ENCODE assay signal across 8 mouse cellular contexts in the genomic region with DNA sequence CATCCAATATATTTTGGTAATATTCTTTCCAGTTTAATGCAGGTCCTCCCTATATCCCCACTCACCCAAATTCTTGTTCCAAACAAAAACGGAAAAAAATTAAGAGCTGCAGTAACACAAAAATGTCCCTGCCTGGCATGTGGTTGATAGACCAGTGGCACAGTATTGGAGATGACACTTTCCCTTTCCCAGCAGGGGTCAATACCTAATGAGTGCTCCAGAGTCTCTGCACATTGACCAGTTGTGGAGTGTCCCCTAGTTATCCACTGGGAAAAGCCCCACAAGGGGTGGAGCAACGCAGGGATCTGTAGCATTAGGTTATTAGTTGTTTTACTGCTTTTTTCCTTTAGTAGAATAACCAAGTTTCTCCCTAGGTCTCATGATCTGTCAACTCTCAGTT. TPM values are rescaled to one million over a fixed set of nuclear protein-coding genes. Genes with fewer than 3 reads are reported as not detected.
DNase-seq lines count a peak whose midpoint lies in the region; ATAC-seq and TF ChIP-seq lines count a peak whose summit lies in the region.

No protein-coding gene starts in this region.

- peaks cover 63% of the 10 kb centered on the region for H3K36me3 ChIP-seq in erythroblast, embryonic 14.5 days (ENCODE audit: control insufficient read depth)
- H3K36me3 ChIP-seq in ES-E14 (ENCODE audit: control insufficient read depth, insufficient read depth, low read length, poor library complexity, severe bottlenecking) (peaks cover 11% of the 10 kb centered on the region), macrophage (ENCODE audit: inconsistent target) (peaks cover 8% of the 10 kb centered on the region; the same call in 1 of the 2 replicates)
- H3K36me3 ChIP-seq in hindbrain, embryonic 10.5 days: peaks cover 54% of the 10 kb centered on the region

- WGBS in hindbrain, embryonic 10.5 days: 45% methylated on average over 2 of the region's 2 CpGs
- WGBS in macrophage (ENCODE audit: missing documents): 37% methylated on average over 2 of the region's 2 CpGs

- peaks cover 16% of the 10 kb centered on the region for H3K4me1 ChIP-seq in erythroblast, embryonic 14.5 days (ENCODE audit: control insufficient read depth)
- H3K4me1 ChIP-seq in ES-E14 (ENCODE audit: control insufficient read depth in 2 of 2, insufficient read depth in 2 of 2, low read length in 2 of 2, poor library complexity in 1 of 2): peaks cover 0 to 2% of the 10 kb centered on the region in 2 experiments; a peak in 1 of 4 replicates
- peaks cover 12% of the 10 kb centered on the region for H3K4me1 ChIP-seq in hindbrain, embryonic 10.5 days (replicated peaks)

- ATAC-seq in erythroblast, adult 5-6 weeks (replicated peaks; ENCODE audit: low FRiP score, poor library complexity, severe bottlenecking): no peak
- no peak for ATAC-seq in activated CD4-positive, CD25-positive, alpha-beta regulatory T cell, adult 4 months

- no peak overlapping the region for H3K9ac ChIP-seq in ES-E14 (ENCODE audit: insufficient read depth, low read depth, low read length, poor library complexity, severe bottlenecking)

- H3K27ac ChIP-seq in ES-E14 (ENCODE audit: insufficient read depth, low read depth, low read length, poor library complexity, severe bottlenecking) (no peak overlapping the region), macrophage (no peak overlapping the region)
- no peak overlapping the region for H3K27ac ChIP-seq in hindbrain, embryonic 10.5 days

- H3K4me3 ChIP-seq in erythroblast, embryonic 14.5 days (replicated peaks): peak overlapping the region; percentile 64
- peak overlapping the region; percentile 26 to 53; a peak in 2 of 4 replicates for H3K4me3 ChIP-seq in ES-E14 (ENCODE audit: insufficient read depth in 1 of 2, low read depth in 1 of 2, low read length in 2 of 2, poor library complexity in 1 of 2, severe bottlenecking in 1 of 2)
- peak overlapping the region; percentile 46 for H3K4me3 ChIP-seq in hindbrain, embryonic 10.5 days
- H3K4me3 ChIP-seq in macrophage (ENCODE audit: inconsistent target): peak overlapping the region; percentile 11; the same call in 1 of the 2 replicates

- in situ Hi-C loops in ES-E14 (cut with MboI; ENCODE audit: low sequenced_read_pairs in 2 of 2, unreplicated experiment in 2 of 2): loop anchor here in 1 of 2 experiments (25.0 kb wide), 1 partner anchor 1056 kb away; a partner anchor contains a TSS

- DNase-seq in ES-E14 (ENCODE audit: low read depth, low spot score): no peak
- no peak for DNase-seq in hindbrain, embryonic 10.5 days (ENCODE audit: low spot score)
- DNase-seq in urinary bladder, postnatal 36 days (ENCODE audit: low spot score in 2 of 2): no peak
- DNase-seq in natural killer cell, adult 2 months (ENCODE audit: low spot score in 2 of 2): no peak

- H3K9me3 ChIP-seq in erythroblast, embryonic 14.5 days (ENCODE audit: control insufficient read depth, low read length): no peaks in the 10 kb centered on the region
- no peaks in the 10 kb centered on the region for H3K9me3 ChIP-seq in ES-E14 (ENCODE audit: control insufficient read depth, insufficient read depth, low read depth, low read length)
- no peaks in the 10 kb centered on the region for H3K9me3 ChIP-seq in hindbrain, embryonic 10.5 days

- H3K27me3 ChIP-seq in erythroblast, embryonic 14.5 days (ENCODE audit: control insufficient read depth): no peaks in the 10 kb centered on the region
- H3K27me3 ChIP-seq in hindbrain, embryonic 10.5 days (ENCODE audit: insufficient read depth, poor library complexity, severe bottlenecking): no peaks in the 10 kb centered on the region

- no peaks in the 10 kb centered on the region for H3K79me2 ChIP-seq in macrophage (ENCODE audit: inconsistent target)

TF ChIP-seq in ES-E14, 5 proteins besides CTCF, POLR2A, EP300 and RAD21:
- TF ChIP-seq ZNF384 (IDR thresholded peaks at IDR 0.05; ENCODE audit: low read depth, low read length): no peak
- TF ChIP-seq MAFK (IDR thresholded peaks at IDR 0.05; ENCODE audit: insufficient read depth, low read depth, low read length): no peak
- no peak for TF ChIP-seq CHD2 (IDR thresholded peaks at IDR 0.05; ENCODE audit: low read depth, low read length)
- no peak for TF ChIP-seq HCFC1 (IDR thresholded peaks at IDR 0.05; ENCODE audit: borderline replicate concordance, insufficient read depth, low read length)
- TF ChIP-seq ZC3H11A (IDR thresholded peaks at IDR 0.05; ENCODE audit: borderline replicate concordance, low read depth, low read length): no peak

RNA-seq across cellular contexts. Expression of a gene that starts 30.6 kb away (rescaled TPM):
- polyA plus RNA-seq in erythroblast, embryonic 14.5 days (2012): 0.59 and 0.63 TPM in 2 replicates
- 34.5 and 49.4 TPM in 2 replicates for total RNA-seq in erythroblast, adult 5-6 weeks (2015; ENCODE audit: low replicate concordance)
- 34.0 and 44.0 TPM in 2 replicates for total RNA-seq in erythroblast, adult 5-6 weeks (2017; ENCODE audit: low replicate concordance)
- 98.8 and 168 TPM in 2 replicates for total RNA-seq in ES-E14 (2012; rRNA removed)
- polyA plus RNA-seq in hindbrain, embryonic 10.5 days (2016; fragmentation: Nextera tagmentation; extraction: Ambion mirVana): 102 and 130 TPM in 2 replicates
- 100 to 1,000 TPM in 1 of 26 experiments, 10 to 100 TPM in 25; 23.0 to 104 (median 65.7) TPM for total RNA-seq in macrophage (2018; cell fraction: chromatin; rRNA removed)
- 10 to 100 TPM; 34.1 to 52.9 (median 43.6) TPM for total RNA-seq in macrophage (2018; cell fraction: cytosol; rRNA removed)
- total RNA-seq in macrophage (2018; cell fraction: nucleus; rRNA removed): 100 to 1,000 TPM in 1 of 26 experiments, 10 to 100 TPM in 25; 24.2 to 122 (median 46.3) TPM
- polyA plus RNA-seq in macrophage (2018): 32.5 to 89.6 TPM (median 63.2 TPM) in 3 replicates
- polyA plus RNA-seq in activated CD4-positive, CD25-positive, alpha-beta regulatory T cell, adult 4 months (2017; shearing (Covaris generic)): 10 to 100 TPM; 73.8 to 82.0 TPM

RNA-seq across cellular contexts. Expression of a gene that starts 30.7 kb away (rescaled TPM):
- polyA plus RNA-seq in erythroblast, embryonic 14.5 days (2012): not detected in 2 replicates
- total RNA-seq in erythroblast, adult 5-6 weeks (2015; ENCODE audit: low replicate concordance): 6.0 and 6.3 TPM in 2 replicates
- 2.3 and 2.5 TPM in 2 replicates for total RNA-seq in erythroblast, adult 5-6 weeks (2017; ENCODE audit: low replicate concordance)
- 11.0 and 16.5 TPM in 2 replicates for total RNA-seq in ES-E14 (2012; rRNA removed)
- 36.1 and 40.9 TPM in 2 replicates for polyA plus RNA-seq in hindbrain, embryonic 10.5 days (2016; fragmentation: Nextera tagmentation; extraction: Ambion mirVana)
- total RNA-seq in macrophage (2018; cell fraction: chromatin; rRNA removed): 10 to 100 TPM in 10 of 26 experiments, 1 to 10 TPM in 16; 2.8 to 15.0 (median 8.4) TPM
- 10 to 100 TPM in 17 of 26 experiments, 1 to 10 TPM in 9; 7.8 to 20.2 (median 10.8) TPM for total RNA-seq in macrophage (2018; cell fraction: cytosol; rRNA removed)
- 10 to 100 TPM in 5 of 26 experiments, 1 to 10 TPM in 21; 3.4 to 16.2 (median 7.6) TPM for total RNA-seq in macrophage (2018; cell fraction: nucleus; rRNA removed)
- polyA plus RNA-seq in macrophage (2018): 9.1 to 21.2 TPM (median 11.6 TPM) in 3 replicates
- polyA plus RNA-seq in activated CD4-positive, CD25-positive, alpha-beta regulatory T cell, adult 4 months (2017; shearing (Covaris generic)): 10 to 100 TPM; 23.2 to 25.3 TPM

RNA-seq across cellular contexts. Expression of a gene that starts 41.5 kb away (rescaled TPM):
- 0.07 and 0.08 TPM in 2 replicates for polyA plus RNA-seq in erythroblast, embryonic 14.5 days (2012)
- 14.8 and 15.6 TPM in 2 replicates for total RNA-seq in erythroblast, adult 5-6 weeks (2015; ENCODE audit: low replicate concordance)
- 21.6 and 23.8 TPM in 2 replicates for total RNA-seq in erythroblast, adult 5-6 weeks (2017; ENCODE audit: low replicate concordance)
- 58.9 and 74.2 TPM in 2 replicates for total RNA-seq in ES-E14 (2012; rRNA removed)
- polyA plus RNA-seq in hindbrain, embryonic 10.5 days (2016; fragmentation: Nextera tagmentation; extraction: Ambion mirVana): 12.1 and 15.5 TPM in 2 replicates
- 100 to 1,000 TPM in 18 of 26 experiments, 10 to 100 TPM in 8; 68.9 to 162 (median 111) TPM for total RNA-seq in macrophage (2018; cell fraction: chromatin; rRNA removed)
- 10 to 100 TPM; 22.3 to 31.8 (median 26.3) TPM for total RNA-seq in macrophage (2018; cell fraction: cytosol; rRNA removed)
- 100 to 1,000 TPM in 1 of 26 experiments, 10 to 100 TPM in 25; 38.3 to 103 (median 64.4) TPM for total RNA-seq in macrophage (2018; cell fraction: nucleus; rRNA removed)
- polyA plus RNA-seq in macrophage (2018): 13.5 to 20.8 TPM (median 15.9 TPM) in 3 replicates
- 10 to 100 TPM; 13.1 to 20.5 TPM for polyA plus RNA-seq in activated CD4-positive, CD25-positive, alpha-beta regulatory T cell, adult 4 months (2017; shearing (Covaris generic))

Comparison
In these comparisons a context has a peak if more than half of its experiments do, and no peak if none do; other contexts are left out.
1. H3K4me3 ChIP-seq: peak in every context shown above with its lines; median percentile 64 in erythroblast, embryonic 14.5 days; 46 in hindbrain, embryonic 10.5 days; 40 in ES-E14; 11 in macrophage.
2. RNA of a gene that starts 30.6 kb away (polyA plus RNA-seq): 102 to 130 TPM in hindbrain, embryonic 10.5 days, 73.8 to 82.0 TPM in activated CD4-positive, CD25-positive, alpha-beta regulatory T cell, adult 4 months and 32.5 to 89.6 TPM in macrophage; 0.59 to 0.63 TPM in erythroblast, embryonic 14.5 days; every median in the first group is over 10 times any median in the second.
3. RNA of a gene that starts 30.7 kb away (polyA plus RNA-seq): 36.1 to 40.9 TPM in hindbrain, embryonic 10.5 days, 23.2 to 25.3 TPM in activated CD4-positive, CD25-positive, alpha-beta regulatory T cell, adult 4 months and 9.1 to 21.2 TPM in macrophage; not detected in erythroblast, embryonic 14.5 days; every median in the first group is over 10 times any median in the second.
4. RNA of a gene that starts 41.5 kb away (polyA plus RNA-seq): 13.1 to 20.5 TPM in activated CD4-positive, CD25-positive, alpha-beta regulatory T cell, adult 4 months, 13.5 to 20.8 TPM in macrophage and 12.1 to 15.5 TPM in hindbrain, embryonic 10.5 days; 0.07 to 0.08 TPM in erythroblast, embryonic 14.5 days; every median in the first group is over 10 times any median in the second.